Mouse (Mus musculus): Measurements from ENCODE around the gene Slpi. TPM values are rescaled to one million over a fixed set of nuclear protein-coding genes. Genes with fewer than 3 reads are reported as not detected.

Gene Slpi
- total and polyA plus RNA-seq, 3 experiments, result not detected

DNA sequence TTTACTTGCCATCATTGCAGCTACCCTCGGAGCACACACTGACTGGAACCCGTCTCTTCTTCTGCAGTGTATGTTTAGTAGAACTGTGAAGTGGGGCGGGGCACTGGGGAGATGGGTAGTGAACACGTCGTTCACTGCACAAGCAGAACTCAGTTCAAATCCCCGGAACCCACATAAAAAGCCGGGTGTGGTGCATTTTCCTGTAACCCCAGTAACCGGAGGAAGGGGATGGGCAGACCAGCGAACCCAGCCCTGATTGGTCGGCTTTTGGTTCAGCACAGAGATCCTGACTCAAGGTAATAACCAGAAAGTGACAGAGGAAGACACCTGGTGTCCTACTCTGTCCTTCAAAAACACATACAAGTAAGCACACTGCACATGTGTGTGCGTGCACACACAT is 35.5 kb downstream of the Slpi start:
- H3K79me2 ChIP-seq (ENCODE audit: control insufficient read depth, insufficient read depth, low read length, poor library complexity), result no peaks in the 10 kb centered on the region

DNA sequence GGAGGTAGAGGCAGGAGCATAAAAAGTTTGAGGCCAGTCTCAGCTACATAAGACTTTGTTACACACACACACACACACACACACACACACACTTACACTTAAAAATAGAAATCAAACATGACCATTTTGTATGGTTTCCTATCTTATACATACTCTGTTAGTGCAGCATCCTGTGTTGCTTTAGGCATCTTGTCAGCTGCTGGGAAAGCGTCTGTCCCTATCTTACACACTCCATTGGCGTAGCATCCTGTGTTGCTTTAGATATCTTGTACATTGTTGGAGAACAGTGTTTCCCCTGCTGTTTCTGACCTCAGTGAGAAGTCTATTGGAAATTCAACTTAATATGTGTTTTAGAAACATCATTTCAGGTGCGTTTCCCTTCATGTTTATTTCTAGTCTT is 36.2 kb downstream of the Slpi start:
- peaks cover 0 to 3% of the 10 kb centered on the region in 2 experiments; a peak in 3 of 4 replicates for H3K27me3 ChIP-seq (ENCODE audit: control insufficient read depth in 1 of 2, insufficient read depth in 2 of 2, low read length in 2 of 2)
- no peak for DNase-seq (ENCODE audit: low read depth, low spot score)
- H3K36me3 ChIP-seq (ENCODE audit: control insufficient read depth in 1 of 2, insufficient read depth in 2 of 2, low read length in 2 of 2), result no peaks in the 10 kb centered on the region
- no peaks in the 10 kb centered on the region for H3K4me1 ChIP-seq (ENCODE audit: control insufficient read depth in 1 of 2, insufficient read depth in 2 of 2, low read length in 2 of 2)
- H3K79me2 ChIP-seq (ENCODE audit: control insufficient read depth, insufficient read depth, low read length, poor library complexity), result no peaks in the 10 kb centered on the region
- H3K27ac ChIP-seq (ENCODE audit: control insufficient read depth, low read depth, low read length), result no peak overlapping the region
- H3K4me3 ChIP-seq (ENCODE audit: control insufficient read depth in 1 of 2, insufficient read depth in 1 of 2, low read depth in 2 of 2, low read length in 2 of 2), result no peak overlapping the region
- no peaks in the 10 kb centered on the region for H3K9me3 ChIP-seq (replicated peaks; ENCODE audit: insufficient read depth, low read length)
- no peak overlapping the region for H3K9ac ChIP-seq (ENCODE audit: control insufficient read depth, low read depth, low read length, poor library complexity, severe bottlenecking)
- TF ChIP-seq MXI1 (IDR thresholded peaks at IDR 0.05; ENCODE audit: low read depth, low read length) (no peak), JUND (IDR thresholded peaks at IDR 0.05; ENCODE audit: low read depth, low read length) (no peak), RAD21 (IDR thresholded peaks at IDR 0.05; ENCODE audit: low read depth, low read length) (no peak), TCF12 (IDR thresholded peaks at IDR 0.05; ENCODE audit: low read depth, low read length) (no peak), ETS1 (IDR thresholded peaks at IDR 0.05; ENCODE audit: low read depth, low read length) (no peak), USF1 (IDR thresholded peaks at IDR 0.05; ENCODE audit: low read depth, low read length) (no peak), MEF2A (IDR thresholded peaks at IDR 0.05; ENCODE audit: extremely low read depth, insufficient replicate concordance, low read depth, low read length, poor library complexity, severe bottlenecking) (no peak), MAZ (IDR thresholded peaks at IDR 0.05; ENCODE audit: low read depth, low read length) (no peak), POLR2A (IDR thresholded peaks at IDR 0.05; ENCODE audit: control insufficient read depth in 1 of 2, insufficient read depth in 1 of 2, low read depth in 1 of 2, low read length in 2 of 2, poor library complexity in 1 of 2) (no peak), ZKSCAN1 (IDR thresholded peaks at IDR 0.05; ENCODE audit: low read depth, low read length) (no peak), GABPA (IDR thresholded peaks at IDR 0.05; ENCODE audit: low read depth, low read length) (no peak), E2F4 (IDR thresholded peaks at IDR 0.05; ENCODE audit: borderline replicate concordance, low read depth, low read length) (no peak), ZMIZ1 (IDR thresholded peaks at IDR 0.05; ENCODE audit: low read depth, low read length) (no peak), MYB (IDR thresholded peaks at IDR 0.05; ENCODE audit: low read depth, low read length) (no peak), MAX (IDR thresholded peaks at IDR 0.05; ENCODE audit: low read length) (no peak), ZNF384 (IDR thresholded peaks at IDR 0.05; ENCODE audit: low read depth, low read length) (no peak)

More for the DNA sequence above, 35.5 kb downstream of the Slpi start:
- Histone ChIP-seq H3K36me3 (ENCODE audit: control insufficient read depth in 1 of 2, insufficient read depth in 2 of 2, low read length in 2 of 2) (no peaks in the 10 kb centered on the region), H3K4me1 (ENCODE audit: control insufficient read depth in 1 of 2, insufficient read depth in 2 of 2, low read length in 2 of 2) (no peaks in the 10 kb centered on the region), H3K4me3 (ENCODE audit: control insufficient read depth in 1 of 2, insufficient read depth in 1 of 2, low read depth in 2 of 2, low read length in 2 of 2) (no peak overlapping the region), H3K9ac (ENCODE audit: control insufficient read depth, low read depth, low read length, poor library complexity, severe bottlenecking) (no peak overlapping the region), H3K27me3 (ENCODE audit: control insufficient read depth in 1 of 2, insufficient read depth in 2 of 2, low read length in 2 of 2) (peaks cover 0 to 3% of the 10 kb centered on the region in 2 experiments; a peak in 3 of 4 replicates), H3K9me3 (replicated peaks; ENCODE audit: insufficient read depth, low read length) (no peaks in the 10 kb centered on the region), H3K27ac (ENCODE audit: control insufficient read depth, low read depth, low read length) (no peak overlapping the region)
- no peak for DNase-seq (ENCODE audit: low read depth, low spot score)
- TF ChIP-seq MXI1 (IDR thresholded peaks at IDR 0.05; ENCODE audit: low read depth, low read length) (no peak), MAX (IDR thresholded peaks at IDR 0.05; ENCODE audit: low read length) (no peak), POLR2AphosphoS2 (IDR thresholded peaks at IDR 0.05; ENCODE audit: low read length) (no peak), NELFE (IDR thresholded peaks at IDR 0.05; ENCODE audit: low read depth, low read length) (no peak), ETS1 (IDR thresholded peaks at IDR 0.05; ENCODE audit: low read depth, low read length) (no peak), E2F4 (IDR thresholded peaks at IDR 0.05; ENCODE audit: borderline replicate concordance, low read depth, low read length) (no peak), CTCF (IDR thresholded peaks at IDR 0.05 in 2 of 3, conservative IDR thresholded peaks at IDR 0.05 in 1 of 3; ENCODE audit: control insufficient read depth in 1 of 3, insufficient read depth in 1 of 3, low read depth in 2 of 3, low read length in 3 of 3, poor library complexity in 1 of 3, severe bottlenecking in 1 of 3) (no peak; a peak in 1 of 6 replicates), TBP (IDR thresholded peaks at IDR 0.05; ENCODE audit: low read depth, low read length) (no peak), UBTF (IDR thresholded peaks at IDR 0.05; ENCODE audit: borderline replicate concordance, insufficient read depth, low read depth, low read length) (no peak), BHLHE40 (IDR thresholded peaks at IDR 0.05; ENCODE audit: borderline replicate concordance, low read depth, low read length) (no peak), SMC3 (IDR thresholded peaks at IDR 0.05; ENCODE audit: low read depth, low read length) (no peak), SIN3A (IDR thresholded peaks at IDR 0.05; ENCODE audit: low read length) (no peak), MEF2A (IDR thresholded peaks at IDR 0.05; ENCODE audit: extremely low read depth, insufficient replicate concordance, low read depth, low read length, poor library complexity, severe bottlenecking) (no peak), MYB (IDR thresholded peaks at IDR 0.05; ENCODE audit: low read depth, low read length) (no peak), HCFC1 (IDR thresholded peaks at IDR 0.05; ENCODE audit: low read depth, low read length) (no peak), TCF12 (IDR thresholded peaks at IDR 0.05; ENCODE audit: low read depth, low read length) (no peak), KAT2A (conservative IDR thresholded peaks at IDR 0.05; ENCODE audit: low read depth, low read length) (no peak)

All from MEL (cell line).